Mouse (Mus musculus) embryonic facial prominence, embryonic 15.5 days (tissue): Measurements from ENCODE around the gene Plxna2. TPM values are rescaled to one million over a fixed set of nuclear protein-coding genes. Genes with fewer than 3 reads are reported as not detected.

Experiments used
- ATAC-seq: fragments of 200-750 bp; cut with Nextera tagmentation; 2 replicates; pipeline ENCODE4 v1.8.0; 2017; ENCODE audit warnings: low read depth, moderate TSS enrichment; ENCODE audit not compliant: insufficient number of reproducible peaks, low FRiP score, low TSS enrichment
- H3K27ac ChIP-seq: fragments of 300-500 bp; sonication (generic); replicated peaks from 2 replicates; pipeline ENCODE4 v1.5.1; 2015; ENCODE audit warnings: mild to moderate bottlenecking, inconsistent platforms
- H3K27me3 ChIP-seq: fragments of 300-500 bp; sonication (generic); 2 replicates; pipeline ENCODE4 v1.6.1; 2015; ENCODE audit warnings: inconsistent platforms
- H3K36me3 ChIP-seq: fragments of 300-500 bp; sonication (generic); 2 replicates; pipeline ENCODE4 v1.6.1; 2015; ENCODE audit warnings: mild to moderate bottlenecking, inconsistent platforms
- H3K4me1 ChIP-seq: fragments of 300-500 bp; sonication (generic); 2 replicates; pipeline ENCODE4 v1.6.1; 2015; ENCODE audit warnings: inconsistent platforms
- H3K4me2 ChIP-seq: fragments of 300-500 bp; sonication (generic); replicated peaks from 2 replicates; pipeline ENCODE4 v1.6.1; 2015; ENCODE audit warnings: mild to moderate bottlenecking, inconsistent platforms
- H3K4me3 ChIP-seq: fragments of 300-500 bp; sonication (generic); replicated peaks from 2 replicates; pipeline ENCODE4 v1.5.1; 2015; ENCODE audit warnings: mild to moderate bottlenecking, inconsistent platforms
- H3K9ac ChIP-seq: fragments of 300-500 bp; sonication (generic); 2 replicates; pipeline ENCODE4 v1.6.1; 2015; ENCODE audit warnings: inconsistent platforms
- H3K9me3 ChIP-seq: fragments of 300-500 bp; sonication (generic); replicated peaks from 2 replicates; pipeline ENCODE4 v1.6.1; 2016; ENCODE audit warnings: inconsistent platforms
- WGBS: fragments of 180-500 bp; shearing (Covaris S2); methylation state at CpG from one replicate; pipeline ENCODE4 v1.1.7; 2015; 5-methylcytosine and 5-hydroxymethylcytosine counted together
- polyA plus RNA-seq: library from polyadenylated mRNA; unstranded; fragments of >200 nt; fragmentation: Nextera tagmentation; extraction: Ambion mirVana; gene quantifications from 2 replicates; pipeline ENCODE4 v1.2.1, GENCODE M21; 2015

Plxna2 gene
- polyA plus RNA-seq, 1 experiment from 2014 or later: 11.0 TPM

DNA sequence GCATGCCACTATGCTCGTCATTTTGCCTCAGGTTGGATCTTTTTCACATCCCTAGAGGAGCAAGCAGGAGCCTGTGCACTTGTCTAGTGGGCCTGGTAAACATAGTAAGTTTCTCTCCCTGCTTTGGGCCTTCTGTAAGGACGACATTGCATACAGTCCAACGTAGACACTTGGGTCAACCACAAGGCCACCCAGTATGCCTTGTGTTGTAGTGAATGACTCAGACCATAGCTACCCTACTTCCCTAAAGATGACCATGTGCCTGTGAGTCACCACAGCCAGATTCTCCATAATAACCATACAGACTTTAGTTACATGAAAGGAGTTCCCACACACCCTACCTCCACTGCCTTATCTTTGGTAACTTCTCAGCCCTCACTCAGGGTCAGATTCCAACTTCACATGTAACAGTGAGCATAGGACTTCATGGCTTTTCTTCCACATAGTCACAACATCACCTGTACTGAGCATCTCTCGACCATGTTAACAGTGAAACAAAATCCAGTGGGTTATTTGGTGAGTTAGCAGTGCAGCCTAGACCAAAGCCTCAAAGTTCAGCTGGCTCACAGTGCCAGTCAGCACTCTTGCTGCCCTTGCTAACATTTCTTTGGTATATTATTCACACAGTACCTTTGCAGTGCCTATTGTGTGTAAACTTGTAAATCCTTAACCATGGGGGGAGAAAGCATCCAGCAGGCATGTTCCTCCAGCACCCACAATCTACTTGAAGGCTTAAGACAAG is 53.9 kb downstream of the Plxna2 start:
- ATAC-seq: no peak; the same call in 1 of the 2 replicates
- Histone ChIP-seq H3K27me3 (no peaks in the 10 kb centered on the region), H3K4me1 (no peaks in the 10 kb centered on the region), H3K27ac (no peak overlapping the region), H3K9ac (no peak overlapping the region), H3K4me2 (no peak overlapping the region), H3K9me3 (no peaks in the 10 kb centered on the region), H3K4me3 (no peak overlapping the region), H3K36me3 (no peaks in the 10 kb centered on the region)
- 82% methylated on average over 4 of the region's 4 CpGs for WGBS

DNA sequence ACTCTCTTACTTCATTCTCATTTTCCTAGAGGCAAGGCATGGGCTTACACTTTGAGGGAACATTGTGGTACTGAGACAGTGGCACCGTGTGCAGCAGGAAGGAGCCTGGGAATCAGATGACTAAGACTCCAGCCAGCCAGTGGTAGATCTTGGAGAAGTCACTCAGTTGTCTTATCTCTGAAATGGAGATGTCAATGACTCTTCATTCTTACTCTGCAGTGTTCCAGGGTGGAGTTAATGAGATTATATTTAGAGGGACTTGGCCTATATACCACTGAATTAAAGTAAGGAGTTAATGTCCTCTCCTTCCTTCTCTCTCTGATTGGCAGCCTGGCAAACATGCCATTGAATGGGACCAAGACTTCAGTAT is 54.5 kb downstream of the Plxna2 start:
- Histone ChIP-seq H3K27ac (no peak overlapping the region), H3K36me3 (no peaks in the 10 kb centered on the region), H3K9me3 (no peaks in the 10 kb centered on the region), H3K27me3 (no peaks in the 10 kb centered on the region), H3K4me1 (no peaks in the 10 kb centered on the region), H3K4me2 (no peak overlapping the region), H3K9ac (no peak overlapping the region), H3K4me3 (no peak overlapping the region)
- 67% methylated on average over 1 of the region's 1 CpGs for WGBS
- ATAC-seq: no peak

DNA sequence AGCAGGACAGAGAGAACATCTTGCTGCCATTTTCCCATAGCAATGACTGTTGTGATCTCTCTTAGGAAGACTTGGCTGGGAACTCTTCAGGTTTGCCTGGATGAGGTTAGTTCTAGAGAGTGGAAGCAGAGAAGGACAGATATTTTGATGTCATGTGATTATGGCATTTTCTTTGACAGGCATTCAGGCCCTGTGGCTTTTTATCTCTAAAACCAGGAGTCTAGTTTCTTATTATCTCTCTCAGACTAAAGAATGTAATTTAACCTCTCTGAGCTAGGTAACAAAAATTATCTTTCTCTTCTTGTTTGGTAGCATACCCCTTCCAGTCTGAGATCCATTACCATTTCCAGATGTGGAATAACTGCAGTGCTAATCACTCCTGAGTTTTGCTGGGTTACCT is 55.2 kb downstream of the Plxna2 start:
- no peaks in the 10 kb centered on the region for H3K27me3 ChIP-seq
- H3K27ac ChIP-seq: no peak overlapping the region
- H3K9ac ChIP-seq: no peak overlapping the region
- H3K36me3 ChIP-seq: no peaks in the 10 kb centered on the region
- ATAC-seq: no peak
- no peaks in the 10 kb centered on the region for H3K9me3 ChIP-seq
- no peak overlapping the region for H3K4me2 ChIP-seq
- peaks cover 6% of the 10 kb centered on the region; the same call in 1 of the 2 replicates for H3K4me1 ChIP-seq
- H3K4me3 ChIP-seq: no peak overlapping the region

DNA sequence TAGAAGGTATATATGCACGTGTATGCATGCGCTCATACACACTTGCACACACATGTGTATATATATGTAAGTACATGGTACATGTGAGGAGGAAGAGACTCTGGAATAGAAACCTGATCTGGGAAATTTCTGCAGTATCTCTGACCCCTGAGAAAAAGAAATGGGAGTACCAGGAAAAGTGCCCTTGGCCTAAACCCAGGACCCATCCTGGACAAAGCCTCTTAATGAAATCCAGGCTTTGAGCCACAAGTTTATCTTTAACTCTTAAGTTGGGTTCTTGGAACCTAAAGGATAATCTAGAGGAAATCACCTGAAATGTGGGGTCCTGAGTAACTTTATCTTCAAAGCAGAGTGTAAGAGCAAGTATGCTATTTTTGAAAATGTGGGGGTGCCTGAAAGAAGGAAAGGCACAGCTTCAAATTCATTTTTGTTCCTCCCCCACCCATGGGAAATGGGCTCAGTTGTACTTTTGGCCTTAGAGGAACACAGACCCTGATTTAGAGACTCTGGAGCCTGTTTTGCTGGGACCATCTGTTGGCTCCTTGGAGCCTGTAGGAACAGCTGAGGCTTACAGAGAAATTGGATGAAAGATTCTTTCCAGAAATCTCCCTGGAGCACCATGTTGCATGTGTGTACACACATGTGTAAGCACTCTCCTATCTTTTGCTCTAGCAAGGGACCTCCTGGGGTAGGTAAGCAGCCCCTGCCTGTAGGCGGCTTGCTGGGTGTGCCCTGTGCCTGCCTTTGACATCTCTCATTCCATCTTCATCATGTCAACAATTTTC is 57.3 kb downstream of the Plxna2 start:
- WGBS: 75% methylated on average over 3 of the region's 3 CpGs
- no peak for ATAC-seq
- no peaks in the 10 kb centered on the region for H3K9me3 ChIP-seq
- H3K4me2 ChIP-seq: no peak overlapping the region
- H3K9ac ChIP-seq: no peak overlapping the region
- H3K27ac ChIP-seq: peak overlapping the region; percentile 35
- no peaks in the 10 kb centered on the region for H3K27me3 ChIP-seq
- peaks cover 8% of the 10 kb centered on the region; the same call in 1 of the 2 replicates for H3K4me1 ChIP-seq
- no peaks in the 10 kb centered on the region for H3K36me3 ChIP-seq
- no peak overlapping the region for H3K4me3 ChIP-seq

DNA sequence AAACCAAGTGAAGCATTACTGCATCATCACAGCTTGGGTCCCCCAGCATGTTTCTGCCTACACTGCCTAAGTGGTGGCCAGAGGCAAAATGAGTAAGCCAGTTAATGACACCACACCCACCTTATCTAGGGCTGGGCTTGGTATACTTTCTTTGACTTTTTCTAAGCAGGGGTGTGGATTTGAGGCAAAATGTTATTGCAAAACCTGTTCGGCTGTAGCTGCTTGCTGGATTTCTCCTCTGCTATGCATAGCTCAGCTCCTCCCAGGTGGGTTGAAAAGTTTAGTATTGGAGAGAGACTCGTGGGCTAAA is 57.8 kb downstream of the Plxna2 start:
- no peak overlapping the region for H3K9ac ChIP-seq
- 0 out of 2 replicates have a peak, but pooled peaks have one; percentile 45 for ATAC-seq
- WGBS: 39% methylated on average over 2 of the region's 2 CpGs

DNA sequence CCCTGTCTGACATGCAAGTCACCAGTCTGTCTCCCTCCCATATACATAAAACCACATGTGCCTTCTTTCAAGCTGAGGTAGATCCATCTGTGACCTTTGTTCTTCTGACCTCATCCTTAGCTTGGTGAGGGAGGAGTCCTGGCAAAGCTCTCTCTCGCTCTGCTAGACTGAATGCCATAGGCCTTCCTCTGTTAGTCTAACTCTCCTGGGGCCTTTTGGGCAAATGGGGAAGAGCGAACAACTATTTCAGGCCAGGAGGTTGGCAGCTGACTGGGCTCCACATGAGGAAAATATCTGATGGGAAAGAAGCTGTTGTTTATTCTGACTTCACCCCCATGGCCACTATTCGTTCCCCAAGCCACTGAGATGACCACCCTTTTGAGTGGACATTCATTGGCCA is 59.9 kb downstream of the Plxna2 start:
- no peaks in the 10 kb centered on the region for H3K36me3 ChIP-seq
- no peak overlapping the region for H3K4me3 ChIP-seq
- ATAC-seq: no peak
- H3K4me2 ChIP-seq: no peak overlapping the region
- H3K4me1 ChIP-seq: peaks cover 19% of the 10 kb centered on the region; the same call in 1 of the 2 replicates
- H3K9me3 ChIP-seq: no peaks in the 10 kb centered on the region
- no peak overlapping the region for H3K9ac ChIP-seq
- H3K27me3 ChIP-seq: no peaks in the 10 kb centered on the region
- H3K27ac ChIP-seq: no peak overlapping the region
- WGBS: 42% methylated on average over 3 of the region's 3 CpGs

More for the DNA sequence above, 57.8 kb downstream of the Plxna2 start:
- no peaks in the 10 kb centered on the region for H3K36me3 ChIP-seq
- no peaks in the 10 kb centered on the region for H3K9me3 ChIP-seq
- peak overlapping the region; percentile 35; the same call in 1 of the 2 replicates for H3K27ac ChIP-seq
- H3K4me2 ChIP-seq: no peak overlapping the region
- peaks cover 9% of the 10 kb centered on the region; the same call in 1 of the 2 replicates for H3K4me1 ChIP-seq
- H3K4me3 ChIP-seq: no peak overlapping the region
- no peaks in the 10 kb centered on the region for H3K27me3 ChIP-seq

DNA sequence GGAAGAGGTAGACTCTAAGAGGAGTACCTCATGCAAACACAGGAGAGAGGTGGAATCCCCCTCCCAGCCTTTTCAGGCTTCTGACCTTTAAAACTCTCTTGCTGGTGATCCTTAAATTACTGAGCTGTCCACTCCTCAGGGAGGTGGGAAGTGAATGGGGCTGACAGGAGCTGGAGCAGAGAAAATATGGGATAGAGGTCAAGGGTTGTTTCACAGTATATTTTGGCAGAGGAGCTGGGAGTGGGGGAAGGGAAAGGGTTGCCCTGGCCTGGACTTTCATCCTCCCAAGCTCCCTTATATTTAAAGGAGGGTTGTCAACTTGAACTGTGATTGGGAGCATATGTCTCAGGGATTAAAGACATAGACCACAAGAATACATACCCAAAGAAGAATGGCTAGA is 61.1 kb downstream of the Plxna2 start:
- H3K9ac ChIP-seq: no peak overlapping the region
- no peaks in the 10 kb centered on the region for H3K9me3 ChIP-seq
- H3K36me3 ChIP-seq: no peaks in the 10 kb centered on the region
- no peak overlapping the region for H3K4me3 ChIP-seq
- H3K27me3 ChIP-seq: no peaks in the 10 kb centered on the region
- no peak for ATAC-seq
- H3K4me2 ChIP-seq: no peak overlapping the region
- H3K27ac ChIP-seq: no peak overlapping the region
- H3K4me1 ChIP-seq: peaks cover 19% of the 10 kb centered on the region; the same call in 1 of the 2 replicates

DNA sequence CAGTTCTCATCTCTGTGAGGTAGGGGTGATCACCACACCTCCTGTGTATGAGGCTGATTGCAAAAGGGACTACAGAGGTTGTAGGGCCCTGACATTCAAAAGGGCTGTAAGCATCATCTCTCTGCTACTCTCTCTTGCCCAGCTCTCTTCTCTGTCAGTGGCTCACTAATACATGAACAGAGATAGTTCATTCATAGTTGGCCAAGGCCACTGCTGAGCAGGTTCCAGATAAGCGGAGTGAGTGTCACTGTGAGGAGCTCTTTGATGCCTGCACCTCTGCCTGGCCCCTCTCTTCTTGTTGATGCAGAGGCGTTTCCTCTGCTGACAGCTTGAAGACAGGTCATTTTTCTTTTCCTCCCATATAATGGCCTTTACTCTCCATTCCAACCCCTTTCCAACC is 62.1 kb downstream of the Plxna2 start:
- no peaks in the 10 kb centered on the region for H3K9me3 ChIP-seq
- WGBS: 53% methylated on average over 2 of the region's 2 CpGs
- no peak for ATAC-seq
- no peaks in the 10 kb centered on the region for H3K36me3 ChIP-seq
- no peak overlapping the region for H3K27ac ChIP-seq
- peaks cover 19% of the 10 kb centered on the region; the same call in 1 of the 2 replicates for H3K4me1 ChIP-seq
- no peak overlapping the region for H3K4me2 ChIP-seq
- no peak overlapping the region for H3K4me3 ChIP-seq
- no peak overlapping the region for H3K9ac ChIP-seq
- H3K27me3 ChIP-seq: no peaks in the 10 kb centered on the region

DNA sequence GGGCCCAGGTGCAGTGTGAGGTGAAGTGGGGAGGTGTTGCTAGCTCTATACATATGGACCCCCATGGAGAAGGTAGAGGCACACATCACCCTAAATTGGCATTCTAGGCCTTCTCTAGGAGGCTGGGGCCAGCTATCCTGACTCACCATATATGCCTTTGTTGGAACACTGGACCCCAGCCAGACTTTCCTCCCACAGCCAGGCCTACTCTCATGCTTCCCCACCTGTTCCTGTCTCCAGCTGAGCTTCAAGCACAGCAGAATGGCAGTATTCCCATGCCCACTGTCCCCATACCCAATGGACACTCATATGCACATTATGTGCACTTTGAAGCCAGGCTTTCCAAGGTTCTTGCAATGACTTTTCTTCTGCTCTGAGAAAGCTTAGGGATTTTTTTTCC is 64.0 kb downstream of the Plxna2 start:
- no peaks in the 10 kb centered on the region for H3K27me3 ChIP-seq
- H3K4me2 ChIP-seq: no peak overlapping the region
- H3K4me3 ChIP-seq: no peak overlapping the region
- no peak for ATAC-seq
- H3K27ac ChIP-seq: no peak overlapping the region
- no peaks in the 10 kb centered on the region for H3K36me3 ChIP-seq
- H3K9ac ChIP-seq: no peak overlapping the region
- H3K4me1 ChIP-seq: peaks cover 19% of the 10 kb centered on the region; the same call in 1 of the 2 replicates
- H3K9me3 ChIP-seq: no peaks in the 10 kb centered on the region

DNA sequence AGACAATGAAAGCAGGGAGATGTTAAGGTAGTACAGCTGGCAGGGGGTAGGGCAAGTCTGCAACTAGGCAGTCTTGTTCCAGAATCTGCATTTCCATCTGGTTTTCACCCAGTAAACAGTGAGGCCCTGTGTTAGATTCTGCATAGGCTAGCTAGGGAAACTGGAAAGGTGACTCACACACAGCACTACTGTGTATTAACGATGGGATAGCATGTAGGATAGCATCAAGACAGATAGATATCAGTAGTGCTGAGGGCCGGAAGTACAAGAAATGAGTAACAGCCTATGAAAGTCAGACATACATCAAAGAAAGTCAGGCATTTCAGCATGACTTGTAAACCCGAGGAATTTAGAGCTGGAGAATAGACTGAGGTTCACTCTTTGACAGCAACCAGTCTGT is 65.1 kb downstream of the Plxna2 start:
- ATAC-seq: no peak
- 37% methylated on average over 3 of the region's 3 CpGs for WGBS
- H3K9ac ChIP-seq: no peak overlapping the region

DNA sequence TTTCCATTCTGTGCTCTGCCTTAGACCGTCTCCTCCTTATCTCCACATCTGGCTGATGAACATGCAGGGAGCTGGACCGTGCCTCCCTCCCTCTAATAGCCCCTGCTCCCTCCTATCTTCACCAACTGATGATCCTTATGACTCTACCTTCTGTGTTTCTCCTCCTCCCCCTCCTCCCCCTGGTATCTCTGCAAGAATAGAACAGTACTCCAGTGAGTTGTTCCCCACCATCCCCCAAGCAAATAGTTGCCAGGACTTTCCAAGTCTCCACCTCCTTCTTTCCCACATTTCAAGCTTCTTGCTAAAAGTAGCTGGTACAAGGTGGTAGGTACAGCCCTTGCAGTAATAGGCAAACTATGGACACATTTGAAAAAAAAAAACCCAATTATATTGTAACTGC is 67.9 kb downstream of the Plxna2 start:
- ATAC-seq: no peak
- WGBS: 70% methylated on average over 2 of the region's 2 CpGs
- Histone ChIP-seq H3K9me3 (no peaks in the 10 kb centered on the region), H3K4me3 (no peak overlapping the region), H3K4me2 (no peak overlapping the region), H3K27me3 (no peaks in the 10 kb centered on the region), H3K9ac (no peak overlapping the region), H3K36me3 (no peaks in the 10 kb centered on the region), H3K4me1 (peaks cover 9% of the 10 kb centered on the region; the same call in 1 of the 2 replicates), H3K27ac (no peak overlapping the region)

More for the DNA sequence above, 65.1 kb downstream of the Plxna2 start:
- Histone ChIP-seq H3K27ac (no peak overlapping the region), H3K9me3 (no peaks in the 10 kb centered on the region), H3K4me2 (no peak overlapping the region), H3K27me3 (no peaks in the 10 kb centered on the region), H3K4me3 (no peak overlapping the region), H3K36me3 (no peaks in the 10 kb centered on the region), H3K4me1 (peaks cover 14% of the 10 kb centered on the region; the same call in 1 of the 2 replicates)
